Mouse (Mus musculus) midbrain, postnatal 0 days (tissue): ENCODE measurements around the gene Tmem120b. TPM values are rescaled to one million over a fixed set of nuclear protein-coding genes. Genes with fewer than 3 reads are reported as not detected.
A peak's percentile ranks its signal among the peaks of the same experiment; 100 is the strongest.

Experiments used
- ATAC-seq: fragments of 200-750 bp; cut with Nextera tagmentation; 2 replicates; pipeline ENCODE4 v1.8.0; 2017; ENCODE audit warnings: moderate number of reproducible peaks, mild to moderate bottlenecking, moderate TSS enrichment, moderate library complexity; ENCODE audit not compliant: low FRiP score
- DNase-seq: peaks from one replicate; pipeline ENCODE4 v3.0.0-alpha.2; 2015; ENCODE audit warnings: low spot score
- H3K27ac ChIP-seq: fragments of 300-500 bp; sonication (generic); 2 replicates; pipeline ENCODE4 v1.5.1; 2014; ENCODE audit warnings: low read depth, mild to moderate bottlenecking, low read length, mixed read lengths
- H3K27me3 ChIP-seq: fragments of 300-500 bp; sonication (generic); 2 replicates; pipeline ENCODE4 v1.6.1; 2014; ENCODE audit warnings: low read length, control low read depth, mixed read lengths; ENCODE audit not compliant: insufficient read depth
- H3K36me3 ChIP-seq: fragments of 300-500 bp; sonication (generic); 2 replicates; pipeline ENCODE4 v1.6.1; 2014; ENCODE audit warnings: low read length, control low read depth, mixed read lengths; ENCODE audit not compliant: insufficient read depth
- H3K4me1 ChIP-seq: fragments of 300-500 bp; sonication (generic); 2 replicates; pipeline ENCODE4 v1.6.1; 2014; ENCODE audit warnings: mild to moderate bottlenecking, control low read depth, antibody characterized with exemption, low read length, mixed read lengths; ENCODE audit not compliant: insufficient read depth
- H3K4me2 ChIP-seq: fragments of 300-500 bp; sonication (generic); 2 replicates; pipeline ENCODE4 v1.6.1; 2014; ENCODE audit warnings: low read depth, mild to moderate bottlenecking, low read length, mixed read lengths; ENCODE audit not compliant: poor library complexity, severe bottlenecking
- H3K4me3 ChIP-seq: fragments of 300-500 bp; sonication (generic); 2 replicates; pipeline ENCODE4 v1.5.1; 2014; ENCODE audit warnings: low read depth, mild to moderate bottlenecking, low read length, moderate library complexity
- H3K9ac ChIP-seq: fragments of 300-500 bp; sonication (generic); replicated peaks from 2 replicates; pipeline ENCODE4 v1.6.1; 2014; ENCODE audit warnings: mild to moderate bottlenecking, low read length, moderate library complexity, mixed read lengths; ENCODE audit not compliant: poor library complexity, severe bottlenecking
- H3K9me3 ChIP-seq: fragments of 300-500 bp; sonication (generic); 2 replicates; pipeline ENCODE4 v1.6.1; 2016; ENCODE audit warnings: low read length, control low read depth
- CTCF ChIP-seq: IDR thresholded peaks from 2 replicates; pipeline ENCODE4 v1.5.1; 2016; ENCODE audit warnings: antibody characterized with exemption, mild to moderate bottlenecking
- WGBS: fragments of 180-500 bp; shearing (Covaris S2); extraction: QIAGEN DNeasy Blood & Tissue Kit; methylation state at CpG from one replicate; pipeline ENCODE4 v1.1.7; 2014; 5-methylcytosine and 5-hydroxymethylcytosine counted together
- polyA plus RNA-seq: library from polyadenylated mRNA; unstranded; fragments of >200 nt; fragmentation: Nextera tagmentation; extraction: Ambion mirVana; gene quantifications from 2 replicates; pipeline ENCODE4 v1.2.1, GENCODE M21; 2015
- total RNA-seq: library from RNA; depleted of rRNA; stranded (reverse); fragments of >200 nt; gene quantifications from 2 replicates; pipeline ENCODE4 v1.2.3, GENCODE M21; 2014

Gene Tmem120b
- total and polyA plus RNA-seq, 2 experiments from 2014 or later, result 13.3 to 19.7 TPM

GRCm38 (mm10) chr5:123045561-123046295 lies 22.5 kb upstream of the Tmem120b start:
- no peak for ATAC-seq
- WGBS, result 38% methylated on average over 9 of the region's 9 CpGs
- no peak overlapping the region for H3K27ac ChIP-seq

GRCm38 (mm10) chr5:123046916-123047315 lies 21.3 kb upstream of the Tmem120b start, which contains the start of gene Morn3:
Gene Morn3 (minus strand): TSS chr5:123047016.
- Histone ChIP-seq H3K27me3 (no peaks in the 10 kb centered on the region), H3K27ac (no peak within 1 kb of the TSS), H3K9me3 (no peaks in the 10 kb centered on the region), H3K4me3 (no peak within 1 kb of the TSS), H3K9ac (no peak within 1 kb of the TSS), H3K4me2 (no peak within 1 kb of the TSS), H3K4me1 (no peaks in the 10 kb centered on the region), H3K36me3 (no peaks in the 10 kb centered on the region)
- ATAC-seq (no peak), DNase-seq (no peak)
- TF ChIP-seq CTCF, result no peak
- 87% methylated on average over 3 of the region's 3 CpGs for WGBS

More at GRCm38 (mm10) chr5:123045561-123046295, 22.5 kb upstream of the Tmem120b start:
- Histone ChIP-seq H3K4me1 (no peaks in the 10 kb centered on the region), H3K36me3 (no peaks in the 10 kb centered on the region), H3K9ac (no peak overlapping the region), H3K4me3 (no peak overlapping the region), H3K27me3 (no peaks in the 10 kb centered on the region), H3K9me3 (no peaks in the 10 kb centered on the region), H3K4me2 (no peak overlapping the region)
- TF ChIP-seq CTCF, result peak; percentile 71
- peak; percentile 68 for DNase-seq

- H3K36me3 ChIP-seq, result no peaks in the 10 kb centered on the region
- no peak overlapping the region for H3K27ac ChIP-seq
- 3% methylated on average over 12 of the region's 12 CpGs for WGBS
- H3K9ac ChIP-seq, result no peak overlapping the region
- ATAC-seq, result no peak
- H3K9me3 ChIP-seq, result no peaks in the 10 kb centered on the region
- peak; percentile 65 for DNase-seq
- no peaks in the 10 kb centered on the region for H3K4me1 ChIP-seq
- H3K4me2 ChIP-seq, result peak overlapping the region; percentile 22; the same call in 1 of the 2 replicates
- H3K4me3 ChIP-seq, result no peak overlapping the region
- peak; percentile 59 for TF ChIP-seq CTCF
- H3K27me3 ChIP-seq, result no peaks in the 10 kb centered on the region
Measured at GRCm38 (mm10) chr5:123049271-123049670, 18.9 kb upstream of the Tmem120b start.

GRCm38 (mm10) chr5:123050918-123051317 lies 17.3 kb upstream of the Tmem120b start:
- no peak for ATAC-seq
- Histone ChIP-seq H3K4me1 (no peaks in the 10 kb centered on the region), H3K9me3 (no peaks in the 10 kb centered on the region), H3K27me3 (no peaks in the 10 kb centered on the region), H3K4me3 (no peak overlapping the region), H3K9ac (no peak overlapping the region), H3K27ac (no peak overlapping the region), H3K4me2 (no peak overlapping the region), H3K36me3 (no peaks in the 10 kb centered on the region)
- TF ChIP-seq CTCF, result no peak
- 72% methylated on average over 9 of the region's 9 CpGs for WGBS
- DNase-seq, result no peak

DNA sequence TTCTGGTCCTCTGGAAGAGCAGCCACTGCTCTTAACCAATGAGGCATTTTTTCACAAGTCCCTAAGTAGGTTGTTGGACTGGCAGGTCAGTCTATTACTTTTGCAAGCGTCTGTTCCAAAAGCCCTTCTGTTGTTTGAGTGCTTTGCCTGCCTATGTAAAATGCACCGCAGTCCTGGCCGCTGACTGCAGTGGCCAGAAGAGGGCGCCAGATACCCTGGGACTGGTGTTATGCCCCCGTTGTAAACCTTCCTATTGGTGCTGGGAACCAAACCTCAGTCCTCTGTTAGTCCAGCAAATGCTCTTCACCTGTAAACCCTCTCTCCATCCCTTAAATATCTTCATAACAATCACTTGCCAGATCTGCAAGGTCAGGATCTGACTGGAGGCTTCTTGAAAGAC lies 16.5 kb upstream of the Tmem120b start:
- ATAC-seq (no peak), DNase-seq (no peak)
- 81% methylated on average over 5 of the region's 5 CpGs for WGBS
- H3K9me3 ChIP-seq, result no peaks in the 10 kb centered on the region
- H3K4me1 ChIP-seq, result no peaks in the 10 kb centered on the region
- TF ChIP-seq CTCF, result 0 out of 2 replicates have a peak, but pooled peaks have one; percentile 19
- no peak overlapping the region for H3K27ac ChIP-seq
- H3K27me3 ChIP-seq, result no peaks in the 10 kb centered on the region
- H3K9ac ChIP-seq, result no peak overlapping the region
- no peak overlapping the region for H3K4me2 ChIP-seq
- H3K36me3 ChIP-seq, result no peaks in the 10 kb centered on the region
- H3K4me3 ChIP-seq, result no peak overlapping the region

DNA sequence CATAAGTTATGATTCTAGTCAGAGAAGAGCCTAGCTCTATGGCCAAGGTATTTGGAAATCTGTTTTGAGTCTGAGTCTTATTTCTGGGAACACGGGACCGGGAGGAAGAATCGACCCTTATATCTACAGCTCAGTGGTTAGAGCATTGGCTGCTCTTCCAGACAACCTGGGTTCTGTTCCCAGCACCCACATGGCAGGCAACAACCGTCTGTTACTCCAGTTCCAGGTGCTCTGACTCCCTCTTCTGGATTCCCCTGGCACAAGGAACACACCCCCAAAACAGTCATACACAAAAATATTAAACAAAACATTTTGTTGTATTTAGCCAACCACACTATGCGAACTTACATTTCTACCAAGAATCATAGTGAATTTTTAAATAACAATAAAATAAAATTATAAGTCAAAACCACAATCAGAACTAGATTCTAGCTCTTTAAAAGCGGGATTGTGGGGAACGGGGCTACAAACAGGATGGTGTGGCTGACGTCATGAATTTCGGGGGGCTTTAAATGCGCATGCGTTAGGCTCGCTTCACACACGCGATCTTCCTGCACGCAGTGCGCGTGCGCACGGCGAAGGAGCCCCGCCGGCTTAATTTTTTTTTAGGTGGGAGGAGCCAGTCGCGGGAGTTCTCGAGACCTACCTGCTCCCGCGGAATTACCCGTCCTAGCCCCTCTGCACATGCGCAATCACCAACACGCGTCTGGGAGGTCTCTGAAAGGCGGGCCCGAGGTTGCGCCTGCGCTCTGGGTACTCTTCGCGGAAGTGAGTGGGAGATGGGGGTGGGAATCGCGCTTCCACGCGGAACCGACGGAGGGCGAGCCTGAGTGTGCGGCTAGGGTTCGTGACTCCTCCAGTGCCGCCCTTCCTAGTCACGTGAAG lies 10.6 kb upstream of the Tmem120b start:
- Histone ChIP-seq H3K4me1 (no peaks in the 10 kb centered on the region), H3K4me3 (peak overlapping the region; percentile 32), H3K27ac (peak overlapping the region; percentile 63; the same call in 1 of the 2 replicates), H3K4me2 (peak overlapping the region; percentile 43), H3K9ac (no peak overlapping the region), H3K27me3 (no peaks in the 10 kb centered on the region), H3K36me3 (no peaks in the 10 kb centered on the region), H3K9me3 (no peaks in the 10 kb centered on the region)
- peak; percentile 99 for DNase-seq
- 8% methylated on average over 48 of the region's 48 CpGs for WGBS
- peak; percentile 69 for TF ChIP-seq CTCF
- ATAC-seq, result peak; percentile 97
